Mouse (Mus musculus) gastrocnemius, postnatal 10 days (tissue): ENCODE data around the gene Arf4. TPM values are rescaled to one million over a fixed set of nuclear protein-coding genes. Genes with fewer than 3 reads are reported as not detected.

ENCODE experiments used
- DNase-seq: peaks from one replicate; pipeline ENCODE4 v3.0.0; 2021; ENCODE audit warnings: mixed read lengths
- long read RNA-seq, 2 experiments: library from polyadenylated mRNA; stranded (forward); transcript quantifications; one replicate each; pipeline ENCODE4 v2.0.0; 2021
- total RNA-seq, 2 experiments: library from RNA; stranded (reverse); gene quantifications; 2 replicates each; pipeline ENCODE4 v1.2.3; 2021

The Arf4 gene
- 100 to 1,000 TPM in 1 of 2 experiments, 10 to 100 TPM in 1; 90.0 to 126 TPM for total RNA-seq
- long read RNA-seq, experiment 1, transcript Arf4-201 (6 exons, 2,165 nt) = major isoform, 122 of 122 reads
- long read RNA-seq, experiment 1, partial matches to known transcripts = 0 of 122 reads
- long read RNA-seq, experiment 1, other reads (novel, unspliced or antisense) = 0 of 122 reads
- long read RNA-seq, experiment 2, transcript Arf4-201 (6 exons, 2,165 nt) = major isoform, 105 of 105 reads
- long read RNA-seq, experiment 2, partial matches to known transcripts = 0 of 105 reads
- long read RNA-seq, experiment 2, other reads (novel, unspliced or antisense) = 0 of 105 reads

- DNase-seq = peak; percentile 98
Measured at GRCm38 (mm10) chr14:26637851-26638707, at the start of gene Arf4. Arf4 (plus strand) TSS chr14:26638074.

- DNase-seq = no peak
Measured at GRCm38 (mm10) chr14:26591353-26591752, 46.5 kb upstream of the Arf4 start.

- no peak for DNase-seq
Measured at GRCm38 (mm10) chr14:26593281-26593895, 44.5 kb upstream of the Arf4 start.

- no peak for DNase-seq
Measured at GRCm38 (mm10) chr14:26595167-26595566, 42.7 kb upstream of the Arf4 start.

GRCm38 (mm10) chr14:26595695-26596365 lies 42.0 kb upstream of the Arf4 start:
- no peak for DNase-seq

GRCm38 (mm10) chr14:26605354-26605753 lies 32.5 kb upstream of the Arf4 start:
- DNase-seq = no peak

- DNase-seq = no peak
Measured at GRCm38 (mm10) chr14:26609674-26610073, 28.2 kb upstream of the Arf4 start.

- DNase-seq = no peak
Measured at GRCm38 (mm10) chr14:26610689-26611088, 27.2 kb upstream of the Arf4 start.

- DNase-seq = no peak
Measured at GRCm38 (mm10) chr14:26625301-26625700, 12.6 kb upstream of the Arf4 start.

GRCm38 (mm10) chr14:26626605-26627140 lies 11.2 kb upstream of the Arf4 start:
- DNase-seq = no peak

- DNase-seq = peak; percentile 41
Measured at GRCm38 (mm10) chr14:26637025-26637850, 636 bp upstream of the Arf4 start.

GRCm38 (mm10) chr14:26638708-26639084 lies 822 bp downstream of the Arf4 start:
- peak; percentile 56 for DNase-seq

- DNase-seq = no peak
Measured at GRCm38 (mm10) chr14:26639251-26639650, 1.4 kb downstream of the Arf4 start.

GRCm38 (mm10) chr14:26639961-26640360 lies 2.1 kb downstream of the Arf4 start:
- no peak for DNase-seq

GRCm38 (mm10) chr14:26643006-26643624 lies 5.2 kb downstream of the Arf4 start:
- no peak for DNase-seq

- DNase-seq = no peak
Measured at GRCm38 (mm10) chr14:26645989-26646650, 8.2 kb downstream of the Arf4 start.

- no peak for DNase-seq
Measured at GRCm38 (mm10) chr14:26647811-26648210, 9.9 kb downstream of the Arf4 start.

GRCm38 (mm10) chr14:26651901-26652300 lies 14.0 kb downstream of the Arf4 start:
- no peak for DNase-seq

GRCm38 (mm10) chr14:26658178-26658577 lies 20.3 kb downstream of the Arf4 start:
- DNase-seq = no peak

GRCm38 (mm10) chr14:26660233-26660632 lies 22.4 kb downstream of the Arf4 start:
- no peak for DNase-seq
